Mouse (Mus musculus): ENCODE data around the gene Ccdc62. TPM values are rescaled to one million over a fixed set of nuclear protein-coding genes. Genes with fewer than 3 reads are reported as not detected.

Ccdc62 gene
- total and polyA plus RNA-seq, 3 experiments, result 7.5 to 13.4 TPM; not detected in 1

DNA sequence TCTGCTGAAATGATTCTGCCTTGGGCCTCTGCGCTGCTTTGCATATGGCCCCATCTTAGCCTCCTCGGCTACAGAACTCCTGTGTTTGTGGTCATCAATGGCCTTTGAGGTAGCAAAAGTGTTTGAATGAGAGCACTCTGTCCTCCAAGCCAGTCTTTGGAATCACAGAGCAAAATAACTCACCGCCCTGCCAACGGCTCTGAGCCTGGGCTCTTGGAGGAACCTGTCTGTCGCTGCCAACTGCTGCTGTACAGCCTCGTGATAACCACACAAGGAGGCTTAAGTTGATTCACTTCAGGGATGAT is 50.7 kb downstream of the Ccdc62 start:
- no peak overlapping the region for H3K4me3 ChIP-seq (ENCODE audit: control insufficient read depth in 1 of 2, insufficient read depth in 1 of 2, low read depth in 2 of 2, low read length in 2 of 2)
- no peaks in the 10 kb centered on the region for H3K36me3 ChIP-seq (ENCODE audit: control insufficient read depth in 1 of 2, insufficient read depth in 2 of 2, low read length in 2 of 2)
- no peak overlapping the region for H3K9ac ChIP-seq (ENCODE audit: control insufficient read depth, low read depth, low read length, poor library complexity, severe bottlenecking)
- no peak overlapping the region for H3K27ac ChIP-seq (ENCODE audit: control insufficient read depth, low read depth, low read length)
- H3K27me3 ChIP-seq (ENCODE audit: control insufficient read depth in 1 of 2, insufficient read depth in 2 of 2, low read length in 2 of 2), result no peaks in the 10 kb centered on the region
- no peak for TF ChIP-seq NRF1 (IDR thresholded peaks at IDR 0.05; ENCODE audit: insufficient read depth, low read depth, low read length, poor library complexity, severe bottlenecking)
- TF ChIP-seq USF1 (IDR thresholded peaks at IDR 0.05; ENCODE audit: low read depth, low read length), result no peak
- TF ChIP-seq MAX (IDR thresholded peaks at IDR 0.05; ENCODE audit: low read length), result no peak
- no peaks in the 10 kb centered on the region; a peak in 1 of 4 replicates for H3K4me1 ChIP-seq (ENCODE audit: control insufficient read depth in 1 of 2, insufficient read depth in 2 of 2, low read length in 2 of 2)
- H3K79me2 ChIP-seq (ENCODE audit: control insufficient read depth, insufficient read depth, low read length, poor library complexity), result 0 out of 2 replicates have a peak, but pooled peaks cover 1% of the 10 kb centered on the region
- no peak for DNase-seq (ENCODE audit: low read depth, low spot score)
- no peaks in the 10 kb centered on the region for H3K9me3 ChIP-seq (replicated peaks; ENCODE audit: insufficient read depth, low read length)

DNA sequence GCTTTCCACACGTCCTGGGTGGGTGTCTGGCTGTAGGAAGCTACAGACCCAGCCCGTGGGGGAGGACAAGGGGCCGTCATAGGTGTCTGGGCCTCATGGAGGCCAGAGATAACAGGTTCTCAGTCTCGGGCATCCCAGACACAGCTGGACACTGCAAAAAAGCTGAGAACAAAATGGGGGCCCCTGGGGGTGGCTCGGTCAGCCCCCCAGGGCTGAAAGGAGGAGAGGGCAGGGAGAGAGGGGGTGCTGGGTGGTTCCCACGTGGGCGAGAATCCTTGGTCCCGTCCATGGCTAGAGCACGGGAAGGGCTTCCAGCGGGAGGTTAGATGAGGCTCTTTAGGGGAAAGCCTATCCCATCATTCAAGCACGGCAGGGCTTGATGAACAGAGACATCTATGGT is 52.4 kb downstream of the Ccdc62 start:
- no peak overlapping the region for H3K9ac ChIP-seq (ENCODE audit: control insufficient read depth, low read depth, low read length, poor library complexity, severe bottlenecking)
- TF ChIP-seq CTCF (IDR thresholded peaks at IDR 0.05 in 2 of 3, conservative IDR thresholded peaks at IDR 0.05 in 1 of 3; ENCODE audit: control insufficient read depth in 1 of 3, insufficient read depth in 1 of 3, low read depth in 2 of 3, low read length in 3 of 3, poor library complexity in 1 of 3, severe bottlenecking in 1 of 3) (no peak), POLR2A (IDR thresholded peaks at IDR 0.05; ENCODE audit: control insufficient read depth in 1 of 2, insufficient read depth in 1 of 2, low read depth in 1 of 2, low read length in 2 of 2, poor library complexity in 1 of 2) (no peak), TCF12 (IDR thresholded peaks at IDR 0.05; ENCODE audit: low read depth, low read length) (no peak), ELF1 (IDR thresholded peaks at IDR 0.05; ENCODE audit: low read depth, low read length) (no peak), NELFE (IDR thresholded peaks at IDR 0.05; ENCODE audit: low read depth, low read length) (no peak), KAT2A (conservative IDR thresholded peaks at IDR 0.05; ENCODE audit: low read depth, low read length) (no peak), MEF2A (IDR thresholded peaks at IDR 0.05; ENCODE audit: extremely low read depth, insufficient replicate concordance, low read depth, low read length, poor library complexity, severe bottlenecking) (no peak), USF2 (IDR thresholded peaks at IDR 0.05; ENCODE audit: borderline replicate concordance in 1 of 2, insufficient read depth in 1 of 2, low read depth in 1 of 2, low read length in 2 of 2) (no peak), E2F4 (IDR thresholded peaks at IDR 0.05; ENCODE audit: borderline replicate concordance, low read depth, low read length) (no peak)
- H3K27me3 ChIP-seq (ENCODE audit: control insufficient read depth in 1 of 2, insufficient read depth in 2 of 2, low read length in 2 of 2), result no peaks in the 10 kb centered on the region
- H3K4me3 ChIP-seq (ENCODE audit: control insufficient read depth in 1 of 2, insufficient read depth in 1 of 2, low read depth in 2 of 2, low read length in 2 of 2), result no peak overlapping the region
- H3K79me2 ChIP-seq (ENCODE audit: control insufficient read depth, insufficient read depth, low read length, poor library complexity), result no peaks in the 10 kb centered on the region; the same call in 1 of the 2 replicates
- H3K4me1 ChIP-seq (ENCODE audit: control insufficient read depth in 1 of 2, insufficient read depth in 2 of 2, low read length in 2 of 2), result no peaks in the 10 kb centered on the region; a peak in 1 of 4 replicates
- no peaks in the 10 kb centered on the region for H3K36me3 ChIP-seq (ENCODE audit: control insufficient read depth in 1 of 2, insufficient read depth in 2 of 2, low read length in 2 of 2)
- no peak overlapping the region for H3K27ac ChIP-seq (ENCODE audit: control insufficient read depth, low read depth, low read length)
- H3K9me3 ChIP-seq (replicated peaks; ENCODE audit: insufficient read depth, low read length), result no peaks in the 10 kb centered on the region
- no peak for DNase-seq (ENCODE audit: low read depth, low spot score)

DNA sequence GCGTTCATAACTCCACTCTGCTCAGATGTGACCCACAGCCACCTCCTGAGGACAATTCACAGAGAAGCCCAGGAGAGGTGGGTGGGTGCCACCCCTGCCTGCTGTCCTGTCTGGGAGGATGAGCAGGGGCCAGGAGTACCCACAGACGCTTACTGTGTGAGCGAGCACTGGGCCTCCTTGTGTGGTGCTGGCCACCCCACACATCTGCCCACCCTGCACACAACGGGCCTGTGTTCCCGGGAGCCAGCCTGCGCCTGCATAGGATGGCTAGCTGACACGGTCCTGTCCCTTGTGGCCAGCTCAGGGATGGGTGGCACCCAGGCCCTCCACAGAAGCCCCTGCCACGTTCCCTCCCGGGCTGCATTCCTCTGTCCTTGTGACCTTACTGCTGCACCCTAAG is 55.0 kb downstream of the Ccdc62 start:
- Histone ChIP-seq H3K4me3 (ENCODE audit: control insufficient read depth in 1 of 2, insufficient read depth in 1 of 2, low read depth in 2 of 2, low read length in 2 of 2) (no peak overlapping the region), H3K27me3 (ENCODE audit: control insufficient read depth in 1 of 2, insufficient read depth in 2 of 2, low read length in 2 of 2) (no peaks in the 10 kb centered on the region), H3K9ac (ENCODE audit: control insufficient read depth, low read depth, low read length, poor library complexity, severe bottlenecking) (no peak overlapping the region), H3K9me3 (replicated peaks; ENCODE audit: insufficient read depth, low read length) (no peaks in the 10 kb centered on the region), H3K36me3 (ENCODE audit: control insufficient read depth in 1 of 2, insufficient read depth in 2 of 2, low read length in 2 of 2) (no peaks in the 10 kb centered on the region), H3K4me1 (ENCODE audit: control insufficient read depth in 1 of 2, insufficient read depth in 2 of 2, low read length in 2 of 2) (no peaks in the 10 kb centered on the region), H3K79me2 (ENCODE audit: control insufficient read depth, insufficient read depth, low read length, poor library complexity) (no peaks in the 10 kb centered on the region; the same call in 1 of the 2 replicates), H3K27ac (ENCODE audit: control insufficient read depth, low read depth, low read length) (no peak overlapping the region)
- TF ChIP-seq POLR2A (IDR thresholded peaks at IDR 0.05; ENCODE audit: control insufficient read depth in 1 of 2, insufficient read depth in 1 of 2, low read depth in 1 of 2, low read length in 2 of 2, poor library complexity in 1 of 2) (no peak), JUND (IDR thresholded peaks at IDR 0.05; ENCODE audit: low read depth, low read length) (no peak), ZC3H11A (IDR thresholded peaks at IDR 0.05; ENCODE audit: low read depth, low read length) (no peak), MYC (IDR thresholded peaks at IDR 0.05; ENCODE audit: low read depth, low read length) (no peak), USF1 (IDR thresholded peaks at IDR 0.05; ENCODE audit: low read depth, low read length) (no peak), TBP (IDR thresholded peaks at IDR 0.05; ENCODE audit: low read depth, low read length) (no peak), ZNF384 (IDR thresholded peaks at IDR 0.05; ENCODE audit: low read depth, low read length) (no peak), MYB (IDR thresholded peaks at IDR 0.05; ENCODE audit: low read depth, low read length) (no peak), MAZ (IDR thresholded peaks at IDR 0.05; ENCODE audit: low read depth, low read length) (no peak), NELFE (IDR thresholded peaks at IDR 0.05; ENCODE audit: low read depth, low read length) (no peak), POLR2AphosphoS2 (IDR thresholded peaks at IDR 0.05; ENCODE audit: low read length) (no peak), ETS1 (IDR thresholded peaks at IDR 0.05; ENCODE audit: low read depth, low read length) (no peak), BHLHE40 (IDR thresholded peaks at IDR 0.05; ENCODE audit: borderline replicate concordance, low read depth, low read length) (no peak), MAX (IDR thresholded peaks at IDR 0.05; ENCODE audit: low read length) (no peak), KAT2A (conservative IDR thresholded peaks at IDR 0.05; ENCODE audit: low read depth, low read length) (no peak), E2F4 (IDR thresholded peaks at IDR 0.05; ENCODE audit: borderline replicate concordance, low read depth, low read length) (no peak)
- no peak for DNase-seq (ENCODE audit: low read depth, low spot score)

All from MEL (cell line).